Mouse (Mus musculus): ENCODE data around the gene Aspg. TPM values are rescaled to one million over a fixed set of nuclear protein-coding genes. Genes with fewer than 3 reads are reported as not detected.
A peak's percentile ranks its signal among the peaks of the same experiment; 100 is the strongest.

Aspg gene
- polyA plus RNA-seq, 1 experiment from 2014 or later: 0.65 TPM

DNA sequence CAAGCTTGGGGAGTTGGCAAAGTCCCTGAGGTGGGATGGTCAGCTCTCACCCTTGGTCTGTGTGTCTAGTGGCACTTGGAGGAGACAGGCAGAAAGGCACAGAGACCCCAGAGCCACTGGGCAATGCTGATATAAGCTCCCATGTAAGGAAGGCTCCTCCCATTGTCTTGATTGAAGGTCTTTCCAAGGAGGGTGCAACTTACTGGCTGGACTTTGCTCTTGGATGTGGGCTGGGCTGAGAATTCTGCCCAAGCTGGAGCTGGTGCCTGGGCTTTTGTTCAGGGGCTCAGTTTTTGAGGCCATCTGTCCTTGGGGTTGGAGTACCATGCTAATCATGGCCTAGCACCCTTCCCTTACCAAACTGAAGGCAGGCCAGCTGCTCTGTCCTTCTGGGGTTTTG, 52.3 kb downstream of the Aspg start:
- Histone ChIP-seq H3K9ac (ENCODE audit: low read depth, low read length) (no peak overlapping the region), H3K4me1 (replicated peaks; ENCODE audit: control insufficient read depth, insufficient read depth, low read length) (peaks cover 24% of the 10 kb centered on the region), H3K9me3 (ENCODE audit: control insufficient read depth, low read length) (no peaks in the 10 kb centered on the region), H3K27me3 (ENCODE audit: control insufficient read depth, insufficient read depth, low read length) (peaks cover 11% of the 10 kb centered on the region; the same call in 1 of the 2 replicates), H3K4me2 (replicated peaks; ENCODE audit: low read depth, low read length) (no peak overlapping the region), H3K36me3 (ENCODE audit: control insufficient read depth, insufficient read depth, low read length) (no peaks in the 10 kb centered on the region), H3K4me3 (ENCODE audit: low read depth, low read length) (no peak overlapping the region), H3K27ac (ENCODE audit: low read depth, low read length) (no peak overlapping the region)
- DNase-seq (ENCODE audit: low spot score): no peak
- no peak for ATAC-seq (ENCODE audit: low FRiP score)

DNA sequence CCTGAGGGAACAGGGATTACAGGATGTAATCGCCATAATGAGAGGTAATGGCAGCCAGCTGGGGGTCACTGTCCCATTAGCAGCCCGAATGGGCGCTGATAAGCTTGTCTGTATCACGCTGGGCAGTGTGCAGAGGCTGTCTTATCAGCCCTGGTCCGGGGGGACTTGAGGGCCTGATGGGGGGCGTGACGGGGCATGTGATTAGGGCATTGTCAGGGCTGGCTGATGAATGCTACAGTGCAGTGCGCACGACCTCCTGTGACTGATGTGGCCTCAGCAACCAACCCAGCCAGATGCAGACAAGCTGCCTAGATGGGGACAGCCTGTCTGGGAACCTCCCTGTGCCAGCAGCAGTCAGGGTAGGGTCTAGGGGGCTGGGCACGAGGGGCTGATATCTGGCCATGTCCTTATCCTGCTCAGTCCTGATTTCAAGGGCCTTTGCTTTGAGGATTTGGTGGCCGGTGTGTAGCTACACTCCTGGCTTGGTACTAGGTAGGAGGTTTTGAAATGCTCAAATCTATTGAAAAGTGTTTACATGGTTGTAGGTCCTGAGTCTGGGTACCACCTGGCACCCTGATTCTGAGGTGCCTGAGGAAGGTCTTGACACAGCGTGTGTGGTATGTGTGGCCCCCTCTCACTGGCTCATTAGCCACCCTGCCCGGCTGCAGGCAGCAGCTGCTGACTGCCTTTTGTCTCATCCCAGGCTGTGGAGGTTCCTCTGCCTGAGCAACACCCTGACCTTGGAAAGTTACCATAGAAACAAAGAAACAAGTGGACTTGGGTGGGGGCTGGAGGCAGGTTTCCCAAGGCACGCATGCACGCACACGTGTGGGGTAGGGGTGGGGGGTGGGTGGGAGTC, 57.7 kb downstream of the Aspg start:
- H3K4me2 ChIP-seq (replicated peaks; ENCODE audit: low read depth, low read length): no peak overlapping the region
- peak overlapping the region; percentile 72 for H3K27ac ChIP-seq (ENCODE audit: low read depth, low read length)
- H3K36me3 ChIP-seq (ENCODE audit: control insufficient read depth, insufficient read depth, low read length): no peaks in the 10 kb centered on the region

DNA sequence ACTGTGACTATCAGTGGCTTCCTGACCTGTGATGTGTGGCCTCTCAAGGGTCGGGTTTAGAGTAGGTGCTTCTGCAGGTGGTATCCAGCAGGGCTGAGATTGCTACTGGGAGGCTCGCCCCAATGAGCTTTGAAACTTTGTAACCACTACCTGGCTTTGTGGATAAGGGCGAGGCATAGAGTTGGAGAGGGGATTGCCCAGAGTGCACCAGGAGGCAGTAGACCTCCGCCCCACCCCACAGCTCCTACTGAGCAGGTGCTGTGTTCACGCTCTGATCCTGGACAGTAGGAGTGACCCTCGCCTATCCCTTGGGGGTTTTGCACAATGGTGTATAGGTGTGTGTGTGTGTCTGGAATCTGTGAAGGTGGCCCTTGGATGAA, 58.4 kb downstream of the Aspg start:
- DNase-seq (ENCODE audit: low spot score) (no peak), ATAC-seq (ENCODE audit: low FRiP score) (no peak)
- H3K27me3 ChIP-seq (ENCODE audit: control insufficient read depth, insufficient read depth, low read length): 0 out of 2 replicates have a peak, but pooled peaks cover 5% of the 10 kb centered on the region
- H3K9me3 ChIP-seq (ENCODE audit: control insufficient read depth, low read length): no peaks in the 10 kb centered on the region
- no peak overlapping the region for H3K9ac ChIP-seq (ENCODE audit: low read depth, low read length)
- no peak overlapping the region for H3K4me2 ChIP-seq (replicated peaks; ENCODE audit: low read depth, low read length)
- H3K27ac ChIP-seq (ENCODE audit: low read depth, low read length): peak overlapping the region; percentile 72
- no peaks in the 10 kb centered on the region for H3K36me3 ChIP-seq (ENCODE audit: control insufficient read depth, insufficient read depth, low read length)
- no peak overlapping the region for H3K4me3 ChIP-seq (ENCODE audit: low read depth, low read length)
- WGBS: 73% methylated on average over 6 of the region's 6 CpGs
- peaks cover 30% of the 10 kb centered on the region for H3K4me1 ChIP-seq (replicated peaks; ENCODE audit: control insufficient read depth, insufficient read depth, low read length)

More for the DNA sequence above, 57.7 kb downstream of the Aspg start:
- 26% methylated on average over 16 of the region's 16 CpGs for WGBS
- DNase-seq (ENCODE audit: low spot score) (peak; percentile 76), ATAC-seq (ENCODE audit: low FRiP score) (peak; percentile 87)
- 0 out of 2 replicates have a peak, but pooled peaks cover 5% of the 10 kb centered on the region for H3K27me3 ChIP-seq (ENCODE audit: control insufficient read depth, insufficient read depth, low read length)
- peaks cover 30% of the 10 kb centered on the region for H3K4me1 ChIP-seq (replicated peaks; ENCODE audit: control insufficient read depth, insufficient read depth, low read length)
- no peak overlapping the region for H3K4me3 ChIP-seq (ENCODE audit: low read depth, low read length)
- peak overlapping the region; percentile 20; the same call in 1 of the 2 replicates for H3K9ac ChIP-seq (ENCODE audit: low read depth, low read length)
- no peaks in the 10 kb centered on the region for H3K9me3 ChIP-seq (ENCODE audit: control insufficient read depth, low read length)

DNA sequence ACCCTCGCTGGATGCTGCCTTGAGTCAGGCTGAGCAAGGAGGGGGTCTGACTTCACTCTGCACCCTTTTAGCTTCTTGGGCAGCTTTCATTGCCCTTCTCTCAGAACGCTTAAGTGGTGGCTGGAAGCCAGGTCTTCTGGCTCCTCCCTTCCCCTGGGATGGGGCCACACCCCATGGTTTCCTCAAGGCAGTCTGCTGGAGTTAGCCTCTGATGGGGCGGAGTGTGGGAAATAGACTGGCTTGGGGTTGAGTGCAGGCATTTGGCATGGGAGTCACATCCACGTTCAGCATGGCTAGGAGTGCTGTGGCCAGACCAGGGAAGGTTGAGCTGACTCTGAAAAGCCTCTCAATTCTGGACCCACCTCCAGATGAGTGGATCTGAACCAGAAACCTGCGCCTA, 62.8 kb downstream of the Aspg start:
- H3K27ac ChIP-seq (ENCODE audit: low read depth, low read length): no peak overlapping the region
- no peak overlapping the region for H3K4me2 ChIP-seq (replicated peaks; ENCODE audit: low read depth, low read length)
- H3K36me3 ChIP-seq (ENCODE audit: control insufficient read depth, insufficient read depth, low read length): no peaks in the 10 kb centered on the region
- ATAC-seq (ENCODE audit: low FRiP score): no peak
- H3K27me3 ChIP-seq (ENCODE audit: control insufficient read depth, insufficient read depth, low read length): no peaks in the 10 kb centered on the region
- DNase-seq (ENCODE audit: low spot score): no peak
- no peaks in the 10 kb centered on the region for H3K9me3 ChIP-seq (ENCODE audit: control insufficient read depth, low read length)
- H3K9ac ChIP-seq (ENCODE audit: low read depth, low read length): no peak overlapping the region
- no peak overlapping the region for H3K4me3 ChIP-seq (ENCODE audit: low read depth, low read length)
- peaks cover 20% of the 10 kb centered on the region for H3K4me1 ChIP-seq (replicated peaks; ENCODE audit: control insufficient read depth, insufficient read depth, low read length)
- WGBS: 75% methylated on average over 5 of the region's 5 CpGs

DNA sequence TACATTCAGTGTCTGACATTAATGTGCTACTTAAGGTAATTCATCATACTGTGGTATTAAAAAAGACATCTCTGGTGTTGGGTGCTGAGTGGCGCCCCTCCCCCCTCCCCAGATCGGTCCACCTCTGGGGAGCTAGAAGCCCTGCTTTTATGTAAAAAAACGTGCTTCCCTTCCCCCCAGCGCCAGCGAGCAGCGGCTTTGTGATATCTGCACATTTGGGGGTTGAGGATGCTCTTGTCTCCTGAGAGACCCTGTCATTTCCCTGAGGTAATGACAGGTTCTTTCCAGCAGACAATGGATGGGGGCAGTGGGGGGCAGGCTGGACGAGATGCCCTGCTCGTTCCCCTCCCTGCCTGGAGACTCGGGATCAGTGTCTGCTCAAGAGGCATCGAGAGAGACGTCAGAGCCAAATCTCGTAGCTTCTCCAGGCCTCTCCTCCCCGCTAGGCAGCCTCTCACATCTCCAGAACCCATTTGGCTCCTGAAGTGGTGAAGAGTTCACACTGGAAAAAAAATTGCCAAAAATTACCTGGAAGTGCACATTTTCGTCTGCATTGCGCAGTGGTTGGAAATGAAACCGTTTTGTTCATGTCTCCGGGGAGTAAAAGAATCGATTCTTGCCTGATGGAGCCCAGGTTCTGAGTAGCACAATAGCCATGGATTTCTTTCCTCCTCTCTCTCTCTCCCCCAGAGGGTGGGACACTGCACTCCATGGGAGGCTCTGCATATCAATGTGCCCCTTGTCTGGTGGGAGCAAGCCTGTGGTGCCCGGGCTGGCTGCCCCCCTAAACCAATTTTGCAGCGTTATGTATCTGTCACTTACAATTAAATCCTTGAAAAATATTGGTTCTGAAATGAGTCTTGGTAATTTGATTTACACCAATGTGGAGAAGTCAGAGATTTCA, 64.4 kb downstream of the Aspg start:
- H3K36me3 ChIP-seq (ENCODE audit: control insufficient read depth, insufficient read depth, low read length): no peaks in the 10 kb centered on the region
- no peaks in the 10 kb centered on the region for H3K27me3 ChIP-seq (ENCODE audit: control insufficient read depth, insufficient read depth, low read length)
- H3K4me1 ChIP-seq (replicated peaks; ENCODE audit: control insufficient read depth, insufficient read depth, low read length): peaks cover 9% of the 10 kb centered on the region
- peak overlapping the region; percentile 15; the same call in 1 of the 2 replicates for H3K9ac ChIP-seq (ENCODE audit: low read depth, low read length)
- 18% methylated on average over 20 of the region's 20 CpGs for WGBS
- DNase-seq (ENCODE audit: low spot score) (peak; percentile 46), ATAC-seq (ENCODE audit: low FRiP score) (peak; percentile 66)
- H3K9me3 ChIP-seq (ENCODE audit: control insufficient read depth, low read length): no peaks in the 10 kb centered on the region
- H3K27ac ChIP-seq (ENCODE audit: low read depth, low read length): peak overlapping the region; percentile 58
- peak overlapping the region; percentile 6; the same call in 1 of the 2 replicates for H3K4me2 ChIP-seq (replicated peaks; ENCODE audit: low read depth, low read length)
- no peak overlapping the region for H3K4me3 ChIP-seq (ENCODE audit: low read depth, low read length)

DNA sequence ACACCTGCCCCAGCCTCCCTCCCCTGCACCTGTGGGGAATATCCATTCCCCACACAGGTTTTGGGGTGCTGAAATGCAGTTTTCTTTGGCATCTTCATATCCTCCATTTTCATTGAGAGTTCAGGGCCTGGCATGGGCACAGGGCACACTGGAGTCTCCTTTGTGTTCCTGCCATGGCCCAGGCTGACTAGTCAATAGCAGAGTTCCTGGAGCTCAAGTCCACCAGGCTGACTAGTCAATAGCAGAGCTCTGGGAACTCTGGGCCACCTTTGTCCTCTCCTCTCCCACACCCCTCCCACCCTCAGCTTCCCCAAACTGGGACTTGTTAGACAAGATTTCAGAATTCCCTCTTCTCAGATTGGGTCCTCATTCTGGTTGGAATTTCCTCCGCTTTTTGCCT, 65.2 kb downstream of the Aspg start:
- Histone ChIP-seq H3K27ac (ENCODE audit: low read depth, low read length) (peak overlapping the region; percentile 58; the same call in 1 of the 2 replicates), H3K4me1 (replicated peaks; ENCODE audit: control insufficient read depth, insufficient read depth, low read length) (peaks cover 9% of the 10 kb centered on the region), H3K27me3 (ENCODE audit: control insufficient read depth, insufficient read depth, low read length) (no peaks in the 10 kb centered on the region), H3K4me2 (replicated peaks; ENCODE audit: low read depth, low read length) (no peak overlapping the region), H3K9me3 (ENCODE audit: control insufficient read depth, low read length) (no peaks in the 10 kb centered on the region), H3K9ac (ENCODE audit: low read depth, low read length) (peak overlapping the region; percentile 15; the same call in 1 of the 2 replicates), H3K4me3 (ENCODE audit: low read depth, low read length) (no peak overlapping the region), H3K36me3 (ENCODE audit: control insufficient read depth, insufficient read depth, low read length) (peaks cover 3% of the 10 kb centered on the region; the same call in 1 of the 2 replicates)
- DNase-seq (ENCODE audit: low spot score) (peak; percentile 56), ATAC-seq (ENCODE audit: low FRiP score) (no peak)
- 85% methylated on average over 1 of the region's 1 CpGs for whole genome bisulfite sequencing

DNA sequence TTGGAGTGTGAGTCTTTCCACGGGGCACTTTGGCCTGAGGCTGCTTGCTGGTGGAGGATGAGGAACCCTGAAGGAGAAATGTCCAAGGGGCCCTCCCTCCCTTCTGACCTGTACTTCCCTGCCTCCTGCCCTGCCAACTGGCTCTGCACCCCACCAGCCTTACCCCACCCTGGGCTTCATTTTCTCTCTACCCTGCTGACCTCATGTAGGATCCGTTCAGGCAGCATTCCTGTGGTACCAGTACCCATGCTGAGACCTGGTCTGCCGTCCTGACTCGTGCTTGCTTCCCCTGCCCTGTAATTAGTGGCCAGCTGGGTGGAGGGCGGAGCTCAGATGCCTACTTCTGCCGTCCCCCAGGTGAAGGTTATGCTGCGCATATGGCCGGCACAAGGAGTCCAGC, 65.7 kb downstream of the Aspg start:
- ATAC-seq (ENCODE audit: low FRiP score) (no peak), DNase-seq (ENCODE audit: low spot score) (no peak)
- WGBS: 64% methylated on average over 8 of the region's 8 CpGs
- Histone ChIP-seq H3K27me3 (ENCODE audit: control insufficient read depth, insufficient read depth, low read length) (no peaks in the 10 kb centered on the region), H3K9me3 (ENCODE audit: control insufficient read depth, low read length) (no peaks in the 10 kb centered on the region), H3K9ac (ENCODE audit: low read depth, low read length) (0 out of 2 replicates have a peak overlapping the region, but pooled peaks have one; percentile 16), H3K36me3 (ENCODE audit: control insufficient read depth, insufficient read depth, low read length) (peaks cover 3% of the 10 kb centered on the region; the same call in 1 of the 2 replicates), H3K4me3 (ENCODE audit: low read depth, low read length) (no peak overlapping the region), H3K27ac (ENCODE audit: low read depth, low read length) (peak overlapping the region; percentile 24; the same call in 1 of the 2 replicates), H3K4me1 (replicated peaks; ENCODE audit: control insufficient read depth, insufficient read depth, low read length) (peaks cover 9% of the 10 kb centered on the region), H3K4me2 (replicated peaks; ENCODE audit: low read depth, low read length) (no peak overlapping the region)

Measured in hindbrain, embryonic 11.5 days (tissue).